Mouse (Mus musculus) heart, adult 2 months (tissue): ENCODE data around the gene Cep295nl. TPM values are rescaled to one million over a fixed set of nuclear protein-coding genes. Genes with fewer than 3 reads are reported as not detected.
"Not testable (repeated sequence)": the region's sequence is repeated elsewhere in the genome, so short reads cannot be mapped to it uniquely, and the experiment has no call there.

Experiments used
- DNase-seq, 2 experiments: peaks; one replicate each; pipeline ENCODE4 v3.0.0; 2021
- H3K27ac ChIP-seq: fragments of 200-600 bp; 2 replicates; pipeline ENCODE4 v1.8.1; 2022
- H3K27me3 ChIP-seq: fragments of 200-500 bp; 2 replicates; pipeline ENCODE4 v1.6.1; 2012; ENCODE audit warnings: mild to moderate bottlenecking, low read length, inconsistent platforms, mixed read lengths; ENCODE audit not compliant: control insufficient read depth, insufficient read depth
- H3K36me3 ChIP-seq: fragments of 200-500 bp; 2 replicates; pipeline ENCODE4 v1.6.1; 2012; ENCODE audit warnings: low read length, inconsistent platforms; ENCODE audit not compliant: control insufficient read depth, insufficient read depth
- H3K4me1 ChIP-seq: fragments of 200-500 bp; 2 replicates; pipeline ENCODE4 v1.6.1; 2011; ENCODE audit warnings: low read length; ENCODE audit not compliant: control insufficient read depth, insufficient read depth
- H3K4me3 ChIP-seq: fragments of 200-600 bp; 2 replicates; pipeline ENCODE4 v1.8.1; 2022
- H3K79me2 ChIP-seq: fragments of 200-500 bp; replicated peaks from 2 replicates; pipeline ENCODE4 v1.6.1; 2012; ENCODE audit warnings: mild to moderate bottlenecking, inconsistent platforms, low read length, moderate library complexity, mixed read lengths; ENCODE audit not compliant: control insufficient read depth, insufficient read depth
- H3K9ac ChIP-seq: fragments of 200-500 bp; 2 replicates; pipeline ENCODE4 v1.6.1; 2012; ENCODE audit warnings: low read depth, mild to moderate bottlenecking, control low read depth, inconsistent platforms, low read length, mixed read lengths
- CTCF ChIP-seq: fragments of 200-600 bp; IDR thresholded peaks from 2 replicates; pipeline ENCODE4 v1.8.1; 2022; ENCODE audit warnings: antibody characterized with exemption, mild to moderate bottlenecking, moderate library complexity
- EP300 ChIP-seq: fragments of 200-500 bp; IDR thresholded peaks from 2 replicates; pipeline ENCODE4 v1.6.1; 2011; ENCODE audit warnings: low read depth, low read length, control low read depth; ENCODE audit not compliant: insufficient read depth
- POLR2A ChIP-seq: fragments of 200-500 bp; IDR thresholded peaks from 2 replicates; pipeline ENCODE4 v1.6.1; 2011; ENCODE audit warnings: mild to moderate bottlenecking, low read depth, low read length, control low read depth; ENCODE audit not compliant: insufficient read depth
- WGBS: fragments of 180-500 bp; shearing (Covaris S2); methylation state at CpG from one replicate; pipeline ENCODE4 v1.1.7; 2018; 5-methylcytosine and 5-hydroxymethylcytosine counted together
- intact Hi-C: fragments of 180-260 bp; cut with DNase I; formaldehyde crosslinking; loops from one replicate; pipeline ENCODE4 v1.15.1; 2025
- long read RNA-seq: library from polyadenylated mRNA; stranded (forward); transcript quantifications from one replicate; pipeline ENCODE4 v2.0.0, GENCODE M21; 2021
- polyA plus RNA-seq: library from polyadenylated mRNA; depleted of rRNA; stranded (reverse); fragments of >200 nt; gene quantifications from 2 replicates; pipeline ENCODE4 v1.2.3, GENCODE M21; 2012; rRNA removed
- total RNA-seq, 2 experiments: library from RNA; stranded (reverse); gene quantifications; 2 replicates each; pipeline ENCODE4 v1.2.3; 2021

Cep295nl gene
- total RNA-seq (under 1 TPM; 0.32 to 0.65 TPM), polyA plus RNA-seq (0.15 and 0.18 TPM in 2 replicates)
- long read RNA-seq = 0 reads

DNA sequence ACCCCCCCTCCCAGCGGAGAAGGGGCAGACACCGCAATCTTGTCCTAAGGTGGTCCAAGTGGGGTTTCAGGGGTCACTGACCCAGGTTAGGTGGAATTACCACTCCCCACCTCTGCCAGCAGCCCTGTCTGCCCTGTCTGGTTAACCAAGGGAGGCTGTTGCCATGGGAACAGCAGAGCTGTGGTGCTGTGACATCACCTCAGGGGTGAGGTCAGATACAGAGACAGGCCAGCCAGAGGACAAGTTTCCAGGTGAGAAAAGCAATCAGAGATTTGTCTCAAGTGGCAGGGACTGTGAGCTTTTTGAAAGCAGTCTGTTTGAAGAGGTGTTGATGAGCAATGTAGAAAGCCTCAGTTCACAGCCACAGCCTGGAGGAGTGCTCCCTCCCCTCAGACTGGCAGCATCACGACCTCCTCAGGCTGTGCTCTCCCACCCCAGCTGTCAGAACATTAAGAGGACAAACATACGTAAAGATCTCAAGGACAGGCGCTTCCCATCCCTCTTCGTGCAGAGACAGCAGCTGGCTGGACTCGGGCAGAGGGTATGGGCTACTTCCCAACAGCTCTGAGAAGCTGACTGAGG lies at the start of gene Cep295nl:
TSS of gene Cep295nl (minus strand) at position 101 of the 582 bp plus-strand sequence.
- Histone ChIP-seq H3K79me2 (peaks cover 3% of the 10 kb centered on the region), H3K27ac (no peak within 1 kb of the TSS), H3K4me1 (peaks cover 10% of the 10 kb centered on the region), H3K9ac (no peak within 1 kb of the TSS), H3K4me3 (no peak within 1 kb of the TSS), H3K36me3 (no peaks in the 10 kb centered on the region), H3K27me3 (no peaks in the 10 kb centered on the region)
- 70% methylated on average over 7 of the region's 7 CpGs for WGBS
- intact Hi-C loops = no loop called here
- DNase-seq = no peak
- TF ChIP-seq EP300 = no peak
- no peak for TF ChIP-seq CTCF
- no peak for TF ChIP-seq POLR2A

DNA sequence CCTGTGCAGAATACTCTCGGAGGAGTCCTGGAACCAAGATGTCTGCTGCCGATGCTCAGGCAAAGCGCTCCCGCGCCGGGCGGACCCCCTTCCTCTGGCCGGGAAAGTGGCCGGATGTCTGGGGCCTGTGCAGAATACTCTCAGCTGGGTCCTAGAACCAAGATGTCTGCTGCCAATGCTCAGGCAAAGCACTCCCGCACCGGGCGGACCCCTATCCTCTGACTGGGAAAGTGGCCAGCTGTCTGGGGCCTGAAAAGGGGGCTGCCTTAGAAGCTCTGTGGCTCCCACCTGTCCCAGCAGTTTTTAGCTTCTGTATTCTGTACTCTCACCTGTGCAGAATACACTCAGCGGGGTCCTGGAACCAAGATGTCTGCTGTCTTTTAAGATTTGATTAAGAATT lies 45.5 kb upstream of the Cep295nl start:
- intact Hi-C loops, H3K79me2 ChIP-seq, H3K27ac ChIP-seq, H3K4me1 ChIP-seq, H3K9ac ChIP-seq, H3K4me3 ChIP-seq, H3K36me3 ChIP-seq, H3K27me3 ChIP-seq: not testable (repeated sequence)
- DNase-seq = peak in 1 of 2 experiments; percentile 8
- 91% methylated on average over 13 of the region's 13 CpGs for WGBS

DNA sequence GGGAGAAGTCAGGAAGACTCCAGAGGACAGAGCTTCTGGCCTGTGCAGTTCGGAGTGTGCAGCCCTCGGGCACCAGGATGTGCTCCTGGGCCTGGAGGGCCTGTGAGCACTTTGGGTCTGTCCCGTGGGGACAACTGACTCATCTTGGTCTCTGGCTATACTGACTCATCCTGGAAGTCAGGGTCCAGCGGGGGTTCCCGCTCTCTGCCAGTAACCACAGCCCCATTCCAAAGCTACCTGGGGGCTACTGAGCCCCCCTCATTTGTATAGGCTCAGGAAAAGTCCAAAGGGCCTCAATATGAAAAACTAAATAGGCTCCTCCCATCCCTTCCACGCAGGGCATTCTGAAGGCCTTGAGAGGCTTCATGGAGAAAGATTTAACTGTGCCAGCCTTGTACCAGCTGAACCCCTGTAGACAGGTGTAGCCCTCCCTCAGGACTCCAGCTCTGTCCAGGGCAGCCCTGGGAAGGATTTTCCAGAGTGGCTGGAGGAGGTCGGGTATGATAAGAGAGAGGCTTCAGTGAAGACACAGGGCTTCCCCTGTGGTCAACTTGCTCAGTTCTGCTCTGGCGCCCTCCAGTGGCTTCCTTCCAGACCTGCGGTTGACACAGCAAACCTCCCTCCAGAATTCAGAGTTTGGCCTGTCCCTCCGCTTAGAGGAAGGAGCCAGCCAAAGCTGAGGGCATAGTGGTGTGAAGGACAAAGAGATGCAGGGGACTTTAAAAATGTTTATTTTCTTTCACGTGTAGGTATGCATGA lies 37.1 kb upstream of the Cep295nl start:
- TF ChIP-seq CTCF (peak; percentile 94), EP300 (peak; percentile 84; the same call in 1 of the 2 replicates), POLR2A (no peak)
- no peak overlapping the region for H3K4me3 ChIP-seq
- H3K79me2 ChIP-seq = no peaks in the 10 kb centered on the region
- H3K27me3 ChIP-seq = no peaks in the 10 kb centered on the region
- WGBS = 22% methylated on average over 11 of the region's 11 CpGs
- no peak overlapping the region for H3K9ac ChIP-seq
- intact Hi-C loops = loop anchor here (1.0 to 2.0 kb wide), 2 partner anchors 62 to 297 kb away; no protein-coding TSS in a partner anchor
- peaks cover 1% of the 10 kb centered on the region; the same call in 1 of the 2 replicates for H3K4me1 ChIP-seq
- DNase-seq = peak; percentile 85 to 88
- no peaks in the 10 kb centered on the region for H3K36me3 ChIP-seq
- peak overlapping the region; percentile 20 for H3K27ac ChIP-seq

DNA sequence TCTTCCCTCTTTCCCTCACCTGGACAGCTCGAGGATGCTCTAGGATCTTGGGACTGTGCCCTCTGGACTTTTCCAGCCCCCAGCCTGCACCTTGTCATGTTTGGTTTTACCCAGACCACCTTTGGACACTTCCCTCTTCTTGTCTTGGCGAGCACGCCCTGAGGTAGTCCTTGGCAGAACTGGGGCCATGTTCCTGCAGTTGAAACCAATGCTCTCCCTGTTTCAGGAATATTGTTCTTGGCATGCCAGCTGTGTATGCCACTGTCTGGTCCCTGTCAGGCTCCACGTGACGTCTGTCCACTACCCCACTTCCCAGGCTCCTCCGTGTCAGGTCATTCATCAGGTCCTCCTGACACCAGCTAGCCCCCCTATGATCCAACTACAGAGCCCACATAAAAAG lies 36.4 kb upstream of the Cep295nl start:
- Histone ChIP-seq H3K9ac (no peak overlapping the region), H3K27me3 (no peaks in the 10 kb centered on the region), H3K4me3 (no peak overlapping the region), H3K79me2 (no peaks in the 10 kb centered on the region), H3K27ac (no peak overlapping the region), H3K36me3 (no peaks in the 10 kb centered on the region), H3K4me1 (peaks cover 1% of the 10 kb centered on the region; the same call in 1 of the 2 replicates)
- WGBS = 85% methylated on average over 6 of the region's 6 CpGs
- DNase-seq = peak in 1 of 2 experiments; percentile 15
- TF ChIP-seq EP300 = no peak
- no peak for TF ChIP-seq CTCF
- TF ChIP-seq POLR2A = no peak
- intact Hi-C loops = loop anchor here (1.0 to 2.0 kb wide), 2 partner anchors 61 to 296 kb away; no protein-coding TSS in a partner anchor

GRCm38 (mm10) chr11:118376323-118376722 lies 34.0 kb upstream of the Cep295nl start:
- H3K27ac ChIP-seq, intact Hi-C loops, H3K4me1 ChIP-seq: not testable (repeated sequence)

DNA sequence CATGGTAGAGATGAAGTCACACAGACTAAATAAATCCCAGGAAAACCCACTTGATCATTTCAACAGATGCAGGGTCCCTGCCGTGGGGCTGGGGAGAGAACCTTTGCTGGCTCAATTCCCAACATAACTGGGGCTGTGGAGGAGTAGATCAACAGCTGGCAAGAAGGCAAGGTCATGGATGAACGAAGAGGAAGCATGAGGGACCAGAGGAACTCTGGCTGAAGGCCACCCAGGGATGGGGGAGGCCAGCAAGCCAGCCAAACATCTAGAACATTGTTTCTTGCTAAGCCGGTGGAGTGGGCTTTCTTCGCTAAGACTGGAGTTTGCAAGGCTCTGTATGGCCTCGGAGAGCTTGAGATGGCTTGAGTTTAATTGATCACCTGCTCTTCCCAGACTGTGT lies 33.6 kb upstream of the Cep295nl start:
- no peaks in the 10 kb centered on the region for H3K27me3 ChIP-seq
- no peak for TF ChIP-seq CTCF
- TF ChIP-seq POLR2A = no peak
- no peak for TF ChIP-seq EP300
- H3K36me3 ChIP-seq = no peaks in the 10 kb centered on the region
- H3K4me1 ChIP-seq = peaks cover 1% of the 10 kb centered on the region; the same call in 1 of the 2 replicates
- no peak overlapping the region for H3K4me3 ChIP-seq
- H3K79me2 ChIP-seq = no peaks in the 10 kb centered on the region
- peak in 1 of 2 experiments; percentile 14 for DNase-seq
- H3K9ac ChIP-seq = no peak overlapping the region
- intact Hi-C loops = no loop called here
- WGBS = 38% methylated on average over 5 of the region's 5 CpGs
- no peak overlapping the region for H3K27ac ChIP-seq

More at GRCm38 (mm10) chr11:118376323-118376722, 34.0 kb upstream of the Cep295nl start:
- not testable (repeated sequence) for H3K27me3 ChIP-seq, H3K9ac ChIP-seq, H3K79me2 ChIP-seq, H3K36me3 ChIP-seq, H3K4me3 ChIP-seq
- peak in 1 of 2 experiments; percentile 4 for DNase-seq
